Mouse (Mus musculus): ENCODE measurements at regions not wholly inside any gene's neighbourhood (a gene's known extent, or its start where the extent isn't known, plus 50 kb on each side); places are given as distances from the start of the nearest gene placed in this dataset.

GRCm38 (mm10) chr13:28782081-28782480 is 171.4 kb downstream of the Sox4 start:
- TF ChIP-seq CTCF (IDR thresholded peaks at IDR 0.05; ENCODE audit: borderline replicate concordance, insufficient read depth, low read depth, low read length) = no peak
- TF ChIP-seq POLR2A (IDR thresholded peaks at IDR 0.05; ENCODE audit: borderline replicate concordance, insufficient read depth, low read length) = no peak
